Mouse (Mus musculus): ENCODE measurements around the gene Gm20695. TPM values are rescaled to one million over a fixed set of nuclear protein-coding genes. Genes with fewer than 3 reads are reported as not detected.

The Gm20695 gene
- polyA plus RNA-seq, 1 experiment from 2014 or later, result 1.3 TPM

DNA sequence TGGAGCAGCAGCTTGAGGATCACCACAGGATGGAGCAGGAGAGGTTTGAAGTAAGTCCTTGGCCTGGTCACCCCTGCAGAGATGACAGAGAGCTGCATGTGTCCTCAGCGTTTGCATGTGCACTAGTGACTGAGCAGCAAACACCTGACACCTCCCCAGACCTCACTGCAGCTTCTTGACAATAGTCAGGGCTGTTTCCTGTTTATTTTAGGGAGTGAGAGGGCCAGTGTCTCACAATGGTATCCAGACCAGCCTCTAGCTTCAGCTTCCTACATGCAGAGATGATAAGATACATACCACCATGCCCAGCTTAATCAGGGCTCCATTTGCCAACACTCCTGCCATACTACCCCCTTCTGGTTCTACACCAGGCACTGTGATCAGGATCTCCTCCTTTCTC is 44.1 kb downstream of the Gm20695 start:
- no peaks in the 10 kb centered on the region for H3K27me3 ChIP-seq (ENCODE audit: insufficient read depth, low read length)
- H3K9ac ChIP-seq (replicated peaks; ENCODE audit: low read length), result no peak overlapping the region
- WGBS, result 71% methylated on average over 1 of the region's 1 CpGs
- H3K4me3 ChIP-seq (ENCODE audit: low read length), result no peak overlapping the region
- no peaks in the 10 kb centered on the region for H3K9me3 ChIP-seq (ENCODE audit: low read length)
- peaks cover 44% of the 10 kb centered on the region for H3K36me3 ChIP-seq (ENCODE audit: insufficient read depth, low read length)
- no peak overlapping the region for H3K27ac ChIP-seq (ENCODE audit: low read length)
- no peak overlapping the region for H3K4me2 ChIP-seq (replicated peaks; ENCODE audit: low read depth, low read length)
- no peak for ATAC-seq (ENCODE audit: low FRiP score, low TSS enrichment)
- H3K4me1 ChIP-seq (ENCODE audit: insufficient read depth, low read length), result no peaks in the 10 kb centered on the region

DNA sequence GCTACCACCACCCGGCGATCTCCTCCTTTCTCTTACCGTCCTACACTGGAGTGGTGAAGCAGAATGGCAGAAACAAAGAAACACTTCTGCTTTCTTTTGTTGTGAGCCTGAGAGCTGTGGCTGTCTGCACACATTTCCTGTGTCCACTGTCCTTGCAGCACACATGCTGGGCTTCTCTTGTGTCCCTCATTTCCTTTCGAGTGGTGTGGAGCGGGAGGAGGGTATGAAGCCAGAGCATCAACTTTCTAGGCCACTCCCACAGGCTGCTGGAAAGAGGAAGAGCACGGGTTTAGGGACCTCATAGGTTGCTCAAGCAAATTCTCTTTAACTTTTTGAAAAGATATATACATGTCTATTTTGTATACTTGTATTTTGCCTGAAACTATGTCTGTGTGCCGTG is 44.7 kb downstream of the Gm20695 start:
- H3K27me3 ChIP-seq (ENCODE audit: insufficient read depth, low read length), result no peaks in the 10 kb centered on the region
- no peaks in the 10 kb centered on the region for H3K4me1 ChIP-seq (ENCODE audit: insufficient read depth, low read length)
- no peak for ATAC-seq (ENCODE audit: low FRiP score, low TSS enrichment)
- H3K9ac ChIP-seq (replicated peaks; ENCODE audit: low read length), result no peak overlapping the region
- peaks cover 49% of the 10 kb centered on the region for H3K36me3 ChIP-seq (ENCODE audit: insufficient read depth, low read length)
- no peak overlapping the region for H3K27ac ChIP-seq (ENCODE audit: low read length)
- H3K4me3 ChIP-seq (ENCODE audit: low read length), result no peak overlapping the region
- H3K4me2 ChIP-seq (replicated peaks; ENCODE audit: low read depth, low read length), result no peak overlapping the region
- 74% methylated on average over 7 of the region's 7 CpGs for WGBS
- H3K9me3 ChIP-seq (ENCODE audit: low read length), result no peaks in the 10 kb centered on the region

DNA sequence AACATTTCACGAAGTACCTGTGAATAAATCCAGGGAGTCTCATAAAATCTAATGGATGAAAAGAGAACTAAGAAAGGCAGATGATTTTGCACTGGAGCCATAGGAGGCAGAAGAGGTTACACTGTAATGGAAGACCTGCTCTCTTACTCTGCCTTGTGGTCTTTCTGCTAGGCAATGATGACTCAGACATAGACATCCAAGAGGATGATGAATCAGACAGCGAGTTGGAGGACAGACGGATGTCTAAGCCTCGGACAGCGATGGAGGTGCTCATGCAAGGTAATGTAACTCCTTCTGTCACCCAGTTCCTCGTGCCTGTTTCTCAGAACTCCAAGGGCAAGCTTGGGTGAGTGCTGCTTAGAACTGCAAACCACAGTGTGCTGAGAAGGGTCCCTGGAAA is 49.1 kb downstream of the Gm20695 start:
- no peak overlapping the region for H3K4me3 ChIP-seq (ENCODE audit: low read length)
- H3K4me1 ChIP-seq (ENCODE audit: insufficient read depth, low read length), result no peaks in the 10 kb centered on the region
- no peak overlapping the region for H3K4me2 ChIP-seq (replicated peaks; ENCODE audit: low read depth, low read length)
- no peak for ATAC-seq (ENCODE audit: low FRiP score, low TSS enrichment)
- WGBS, result 89% methylated on average over 6 of the region's 6 CpGs
- H3K36me3 ChIP-seq (ENCODE audit: insufficient read depth, low read length), result peaks cover 41% of the 10 kb centered on the region
- no peak overlapping the region for H3K9ac ChIP-seq (replicated peaks; ENCODE audit: low read length)
- H3K27me3 ChIP-seq (ENCODE audit: insufficient read depth, low read length), result no peaks in the 10 kb centered on the region
- H3K27ac ChIP-seq (ENCODE audit: low read length), result no peak overlapping the region
- no peaks in the 10 kb centered on the region for H3K9me3 ChIP-seq (ENCODE audit: low read length)

DNA sequence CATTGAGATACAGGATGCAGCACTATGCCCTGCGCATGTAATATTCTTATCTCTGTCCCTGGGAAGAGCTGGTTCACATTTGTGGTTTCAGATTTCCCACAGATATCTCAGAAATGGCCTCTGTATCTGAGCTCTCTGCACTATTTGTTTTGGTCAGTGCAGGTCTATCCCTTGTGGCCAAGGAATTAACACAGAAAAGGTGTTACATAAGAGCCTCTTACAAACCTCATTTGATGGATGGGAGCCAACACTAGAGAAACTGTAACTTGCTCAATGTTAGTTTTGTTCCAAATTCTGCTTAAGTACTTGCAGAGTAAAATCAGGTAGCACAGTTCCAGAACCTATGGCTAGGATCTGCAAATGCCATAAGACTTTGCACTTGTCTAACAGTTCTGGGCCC is 49.6 kb downstream of the Gm20695 start:
- H3K4me2 ChIP-seq (replicated peaks; ENCODE audit: low read depth, low read length), result no peak overlapping the region
- H3K27me3 ChIP-seq (ENCODE audit: insufficient read depth, low read length), result no peaks in the 10 kb centered on the region
- peaks cover 44% of the 10 kb centered on the region for H3K36me3 ChIP-seq (ENCODE audit: insufficient read depth, low read length)
- ATAC-seq (ENCODE audit: low FRiP score, low TSS enrichment), result no peak
- no peaks in the 10 kb centered on the region for H3K4me1 ChIP-seq (ENCODE audit: insufficient read depth, low read length)
- H3K27ac ChIP-seq (ENCODE audit: low read length), result no peak overlapping the region
- 95% methylated on average over 1 of the region's 1 CpGs for WGBS
- H3K9ac ChIP-seq (replicated peaks; ENCODE audit: low read length), result no peak overlapping the region
- no peaks in the 10 kb centered on the region for H3K9me3 ChIP-seq (ENCODE audit: low read length)
- H3K4me3 ChIP-seq (ENCODE audit: low read length), result no peak overlapping the region

DNA sequence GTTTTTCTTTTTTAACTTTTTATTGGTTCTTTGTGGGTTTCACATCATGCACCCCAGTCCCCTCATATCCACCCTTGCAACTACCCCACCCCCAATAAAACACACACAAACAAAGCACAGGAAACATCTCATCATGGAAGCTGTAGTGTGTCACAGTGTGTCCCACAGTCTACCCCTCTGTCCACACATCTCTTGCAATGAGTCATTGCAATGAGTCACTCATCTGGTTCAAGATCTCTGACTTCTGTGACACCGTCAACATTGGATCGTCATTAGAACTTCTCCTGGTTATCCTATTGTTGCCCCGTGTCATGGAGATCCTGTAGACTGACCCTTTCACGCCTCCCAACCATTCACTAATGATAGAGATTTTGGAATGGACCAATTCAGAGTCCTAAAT is 50.3 kb downstream of the Gm20695 start:
- H3K9me3 ChIP-seq (ENCODE audit: low read length), result no peaks in the 10 kb centered on the region
- H3K4me2 ChIP-seq (replicated peaks; ENCODE audit: low read depth, low read length), result no peak overlapping the region
- WGBS, result 86% methylated on average over 4 of the region's 4 CpGs
- no peak overlapping the region for H3K27ac ChIP-seq (ENCODE audit: low read length)
- H3K4me3 ChIP-seq (ENCODE audit: low read length), result no peak overlapping the region
- no peak overlapping the region for H3K9ac ChIP-seq (replicated peaks; ENCODE audit: low read length)
- no peaks in the 10 kb centered on the region for H3K4me1 ChIP-seq (ENCODE audit: insufficient read depth, low read length)
- no peak for ATAC-seq (ENCODE audit: low FRiP score, low TSS enrichment)
- H3K27me3 ChIP-seq (ENCODE audit: insufficient read depth, low read length), result no peaks in the 10 kb centered on the region
- H3K36me3 ChIP-seq (ENCODE audit: insufficient read depth, low read length), result peaks cover 47% of the 10 kb centered on the region

DNA sequence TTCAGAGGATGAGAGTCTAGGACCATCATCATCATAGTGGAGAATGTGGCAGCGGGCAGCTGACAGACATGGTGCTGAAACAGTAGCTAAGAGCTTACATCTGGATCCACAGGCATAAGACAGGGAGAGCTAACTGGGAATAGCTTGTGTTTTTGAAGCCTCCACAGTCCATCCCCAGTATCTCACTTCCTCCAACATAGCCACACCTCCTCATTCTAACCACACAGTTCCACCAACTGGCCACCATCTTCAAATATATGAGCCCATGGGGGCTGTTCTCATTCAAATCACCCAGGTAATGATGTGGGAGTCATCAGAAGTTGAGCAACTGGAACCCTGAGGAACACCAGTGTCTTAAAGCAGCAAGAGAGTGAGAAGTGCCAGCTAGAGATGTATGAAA is 66.7 kb downstream of the Gm20695 start:
- no peak for ATAC-seq (ENCODE audit: low FRiP score, low TSS enrichment)
- H3K9me3 ChIP-seq (ENCODE audit: low read length), result no peaks in the 10 kb centered on the region
- no peak overlapping the region for H3K9ac ChIP-seq (replicated peaks; ENCODE audit: low read length)
- H3K4me1 ChIP-seq (ENCODE audit: insufficient read depth, low read length), result no peaks in the 10 kb centered on the region
- H3K4me2 ChIP-seq (replicated peaks; ENCODE audit: low read depth, low read length), result no peak overlapping the region
- H3K4me3 ChIP-seq (ENCODE audit: low read length), result no peak overlapping the region
- H3K27me3 ChIP-seq (ENCODE audit: insufficient read depth, low read length), result no peaks in the 10 kb centered on the region
- no peaks in the 10 kb centered on the region for H3K36me3 ChIP-seq (ENCODE audit: insufficient read depth, low read length)
- no peak overlapping the region for H3K27ac ChIP-seq (ENCODE audit: low read length)
- WGBS, result 71% methylated on average over 1 of the region's 1 CpGs

DNA sequence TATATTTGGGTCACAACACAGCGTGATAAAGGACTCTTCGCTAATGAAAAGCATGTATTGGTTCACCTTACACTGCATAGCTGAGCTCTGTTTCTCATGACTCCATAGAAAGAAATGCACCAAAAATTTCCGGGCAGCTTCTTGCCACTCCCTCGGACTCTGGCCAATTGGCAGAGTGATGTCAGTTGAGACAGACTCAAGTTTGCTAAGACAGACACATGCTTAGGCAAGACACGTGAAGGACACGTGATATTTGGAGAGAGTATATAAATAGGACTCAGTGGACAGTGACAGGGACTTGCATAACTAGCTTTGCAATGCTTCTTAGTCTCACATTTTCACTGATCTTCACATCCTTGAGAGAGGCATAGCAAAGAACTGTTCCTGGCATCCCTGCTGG is 71.9 kb downstream of the Gm20695 start:
- H3K4me3 ChIP-seq (ENCODE audit: low read length), result no peak overlapping the region
- no peak overlapping the region for H3K4me2 ChIP-seq (replicated peaks; ENCODE audit: low read depth, low read length)
- H3K9me3 ChIP-seq (ENCODE audit: low read length), result no peaks in the 10 kb centered on the region
- H3K4me1 ChIP-seq (ENCODE audit: insufficient read depth, low read length), result no peaks in the 10 kb centered on the region
- 90% methylated on average over 6 of the region's 6 CpGs for WGBS
- no peak overlapping the region for H3K27ac ChIP-seq (ENCODE audit: low read length)
- no peak overlapping the region for H3K9ac ChIP-seq (replicated peaks; ENCODE audit: low read length)
- no peaks in the 10 kb centered on the region for H3K36me3 ChIP-seq (ENCODE audit: insufficient read depth, low read length)
- no peak for ATAC-seq (ENCODE audit: low FRiP score, low TSS enrichment)
- H3K27me3 ChIP-seq (ENCODE audit: insufficient read depth, low read length), result no peaks in the 10 kb centered on the region

DNA sequence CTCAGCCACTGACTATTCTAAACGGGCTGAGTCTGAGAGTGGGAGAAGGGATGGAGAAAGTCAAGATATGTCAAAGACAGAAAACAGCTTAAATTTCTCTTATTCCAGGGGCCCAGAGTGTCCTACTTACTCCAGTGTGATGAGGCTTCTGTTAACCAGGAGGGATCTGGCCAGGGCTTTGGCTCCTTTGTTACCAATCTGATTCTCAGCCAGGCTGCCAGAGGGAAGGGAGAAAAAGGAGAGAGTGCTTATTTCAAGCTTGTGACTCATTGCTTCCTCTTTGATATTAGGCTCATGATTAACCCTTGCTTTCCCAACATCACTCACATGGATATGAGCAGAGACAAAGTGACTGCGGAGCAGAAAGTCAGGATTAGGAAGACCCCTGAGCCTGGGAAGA is 74.8 kb downstream of the Gm20695 start:
- no peak overlapping the region for H3K27ac ChIP-seq (ENCODE audit: low read length)
- H3K9ac ChIP-seq (replicated peaks; ENCODE audit: low read length), result no peak overlapping the region
- H3K9me3 ChIP-seq (ENCODE audit: low read length), result no peaks in the 10 kb centered on the region
- no peak overlapping the region for H3K4me2 ChIP-seq (replicated peaks; ENCODE audit: low read depth, low read length)
- H3K4me3 ChIP-seq (ENCODE audit: low read length), result no peak overlapping the region
- no peaks in the 10 kb centered on the region for H3K27me3 ChIP-seq (ENCODE audit: insufficient read depth, low read length)
- no peak for ATAC-seq (ENCODE audit: low FRiP score, low TSS enrichment)
- 67% methylated on average over 2 of the region's 2 CpGs for WGBS
- H3K4me1 ChIP-seq (ENCODE audit: insufficient read depth, low read length), result no peaks in the 10 kb centered on the region
- no peaks in the 10 kb centered on the region for H3K36me3 ChIP-seq (ENCODE audit: insufficient read depth, low read length)

DNA sequence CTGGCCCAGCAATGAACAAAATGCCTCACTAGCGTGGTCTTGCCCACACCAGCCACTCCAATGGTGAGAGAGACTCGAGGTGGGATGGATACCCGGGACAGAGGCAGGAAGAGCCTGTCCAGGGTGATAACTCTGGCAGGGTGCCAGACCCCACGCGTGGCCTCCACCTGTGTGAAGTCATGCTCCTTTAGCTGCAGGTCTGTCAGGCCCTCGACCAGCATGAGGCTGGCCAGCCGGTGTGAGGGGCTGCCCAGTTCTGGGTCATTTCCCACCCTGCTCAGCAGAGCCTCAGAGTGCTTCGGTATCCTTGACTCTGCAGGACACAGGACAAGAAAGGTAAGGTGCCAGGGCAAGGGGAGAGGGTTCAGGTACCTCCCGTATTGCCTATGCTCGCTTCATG is 80.5 kb downstream of the Gm20695 start:
- no peak overlapping the region for H3K4me2 ChIP-seq (replicated peaks; ENCODE audit: low read depth, low read length)
- no peaks in the 10 kb centered on the region for H3K27me3 ChIP-seq (ENCODE audit: insufficient read depth, low read length)
- H3K9me3 ChIP-seq (ENCODE audit: low read length), result no peaks in the 10 kb centered on the region
- no peak overlapping the region for H3K9ac ChIP-seq (replicated peaks; ENCODE audit: low read length)
- WGBS, result 59% methylated on average over 10 of the region's 10 CpGs
- H3K27ac ChIP-seq (ENCODE audit: low read length), result no peak overlapping the region
- no peak overlapping the region for H3K4me3 ChIP-seq (ENCODE audit: low read length)
- no peaks in the 10 kb centered on the region for H3K4me1 ChIP-seq (ENCODE audit: insufficient read depth, low read length)
- ATAC-seq (ENCODE audit: low FRiP score, low TSS enrichment), result no peak; the same call in 1 of the 2 replicates
- no peaks in the 10 kb centered on the region for H3K36me3 ChIP-seq (ENCODE audit: insufficient read depth, low read length)

DNA sequence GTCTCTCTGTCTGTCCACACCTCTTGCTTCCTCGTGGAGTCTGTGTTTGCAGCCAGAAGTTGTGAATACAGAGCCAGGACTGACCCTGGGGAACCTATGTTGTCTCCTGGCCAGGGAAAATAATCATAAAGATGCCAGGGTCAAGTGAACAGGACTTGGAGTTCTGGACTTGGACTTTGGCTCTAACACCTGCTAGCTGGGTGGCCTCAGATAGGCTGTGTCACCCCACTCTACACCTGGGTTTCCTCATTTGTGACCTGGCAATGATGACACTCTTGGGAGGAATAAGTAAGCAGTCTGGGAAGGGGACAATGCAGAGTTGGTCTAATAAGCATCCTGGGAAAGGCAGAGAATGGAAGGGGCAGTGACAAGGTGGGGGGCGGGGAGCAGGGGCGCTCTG is 81.1 kb downstream of the Gm20695 start:
- H3K27me3 ChIP-seq (ENCODE audit: insufficient read depth, low read length), result no peaks in the 10 kb centered on the region
- no peaks in the 10 kb centered on the region for H3K9me3 ChIP-seq (ENCODE audit: low read length)
- ATAC-seq (ENCODE audit: low FRiP score, low TSS enrichment), result no peak
- H3K4me2 ChIP-seq (replicated peaks; ENCODE audit: low read depth, low read length), result no peak overlapping the region
- no peak overlapping the region for H3K9ac ChIP-seq (replicated peaks; ENCODE audit: low read length)
- no peaks in the 10 kb centered on the region for H3K4me1 ChIP-seq (ENCODE audit: insufficient read depth, low read length)
- H3K27ac ChIP-seq (ENCODE audit: low read length), result no peak overlapping the region
- H3K4me3 ChIP-seq (ENCODE audit: low read length), result no peak overlapping the region
- WGBS, result 81% methylated on average over 3 of the region's 3 CpGs
- no peaks in the 10 kb centered on the region for H3K36me3 ChIP-seq (ENCODE audit: insufficient read depth, low read length)
